Comparison of ENCODE assay signal across 19 mouse cellular contexts in the genomic region with DNA sequence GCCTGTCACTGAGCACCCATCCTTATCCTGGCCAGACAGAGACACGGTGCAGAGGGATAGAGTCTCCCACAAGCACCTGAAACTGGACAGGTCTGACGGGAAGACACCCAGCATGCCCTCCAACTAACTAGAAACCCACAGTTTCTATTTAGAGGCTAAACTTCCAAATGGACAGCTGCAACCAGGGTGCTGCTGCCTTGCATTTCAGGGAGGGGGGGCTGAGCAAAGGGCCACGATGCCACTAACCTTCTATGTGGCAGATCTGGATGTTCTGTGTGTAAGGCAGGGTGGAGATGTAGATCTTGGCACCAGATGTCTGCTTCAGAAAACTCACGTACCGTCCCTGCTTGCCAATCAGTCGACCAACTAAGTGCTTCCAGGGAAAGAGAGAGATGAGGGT.
"Had no signal": no experiment of that assay in that cellular context is flagged by ENCODE, and none has a peak within 500 bp of the region (broad histone marks: within the 10 kb centered on the region; RNA-seq: fewer than 3 reads in every experiment).

No protein-coding gene starts in this region.

- H3K27me3 ChIP-seq: lung, embryonic 15.5 days; megakaryocyte, embryonic 14.5 days; midbrain, embryonic 13.5 days; midbrain, embryonic 15.5 days; neural tube, embryonic 13.5 days; neural tube, embryonic 15.5 days had no signal

- H3K9ac ChIP-seq: lung, embryonic 15.5 days; midbrain, embryonic 13.5 days; midbrain, embryonic 15.5 days; neural tube, embryonic 13.5 days; neural tube, embryonic 15.5 days had no signal

- H3K4me2 ChIP-seq: lung, embryonic 15.5 days; midbrain, embryonic 11.5 days; midbrain, embryonic 13.5 days; midbrain, embryonic 15.5 days; neural tube, embryonic 13.5 days; neural tube, embryonic 15.5 days had no signal

- H3K9me3 ChIP-seq: lung, embryonic 15.5 days; megakaryocyte, embryonic 14.5 days; midbrain, embryonic 13.5 days; midbrain, embryonic 15.5 days; neural tube, embryonic 13.5 days; neural tube, embryonic 15.5 days had no signal

- H3K27ac ChIP-seq: lung, embryonic 15.5 days; macrophage; midbrain, embryonic 13.5 days; midbrain, embryonic 15.5 days; neural tube, embryonic 13.5 days; neural tube, embryonic 15.5 days had no signal

- H3K4me1 ChIP-seq: midbrain, embryonic 13.5 days; midbrain, embryonic 15.5 days had no signal

- H3K4me3 ChIP-seq: lung, embryonic 15.5 days; megakaryocyte, embryonic 14.5 days; midbrain, embryonic 13.5 days; midbrain, embryonic 15.5 days; neural tube, embryonic 13.5 days; neural tube, embryonic 15.5 days had no signal

- ATAC-seq: lung, postnatal 0 days; midbrain, embryonic 13.5 days; midbrain, embryonic 15.5 days had no signal

- DNase-seq: lung, adult 2 months; lung, postnatal 14 days; lung, postnatal 36 days; retina, postnatal 1 day; right cerebral cortex, postnatal 25 days; right cerebral cortex, postnatal 4 days; spleen, adult 18-20 months; thymus, adult 18-20 months; thymus, postnatal 14 days; thymus, postnatal 36 days had no signal
